Mouse (Mus musculus): ENCODE results near the gene Lpgat1. TPM values are rescaled to one million over a fixed set of nuclear protein-coding genes. Genes with fewer than 3 reads are reported as not detected.

Lpgat1 gene
- polyA plus RNA-seq, 1 experiment from 2014 or later: 26.3 TPM

GRCm38 (mm10) chr1:191792991-191793390 lies 75.4 kb downstream of the Lpgat1 start:
- no peaks in the 10 kb centered on the region for H3K27me3 ChIP-seq (replicated peaks; ENCODE audit: control insufficient read depth, insufficient read depth, low read length)
- no peaks in the 10 kb centered on the region for H3K4me1 ChIP-seq (ENCODE audit: control insufficient read depth, insufficient read depth, low read depth, low read length)
- H3K9ac ChIP-seq (ENCODE audit: low read depth, low read length): no peak overlapping the region
- peaks cover 4% of the 10 kb centered on the region for H3K9me3 ChIP-seq (ENCODE audit: control insufficient read depth, low read length)
- H3K27ac ChIP-seq (ENCODE audit: low read depth, low read length): no peak overlapping the region
- no peaks in the 10 kb centered on the region for H3K36me3 ChIP-seq (ENCODE audit: control insufficient read depth, insufficient read depth, low read length)
- WGBS: 72% methylated on average over 8 of the region's 8 CpGs
- no peak overlapping the region for H3K4me2 ChIP-seq (ENCODE audit: low read length)
- ATAC-seq: no peak
- no peak overlapping the region for H3K4me3 ChIP-seq (ENCODE audit: low read length)

GRCm38 (mm10) chr1:191793888-191794532 lies 76.4 kb downstream of the Lpgat1 start:
- Histone ChIP-seq H3K4me2 (ENCODE audit: low read length) (no peak overlapping the region), H3K4me1 (ENCODE audit: control insufficient read depth, insufficient read depth, low read depth, low read length) (no peaks in the 10 kb centered on the region), H3K9ac (ENCODE audit: low read depth, low read length) (no peak overlapping the region), H3K27me3 (replicated peaks; ENCODE audit: control insufficient read depth, insufficient read depth, low read length) (no peaks in the 10 kb centered on the region), H3K36me3 (ENCODE audit: control insufficient read depth, insufficient read depth, low read length) (no peaks in the 10 kb centered on the region), H3K4me3 (ENCODE audit: low read length) (no peak overlapping the region), H3K9me3 (ENCODE audit: control insufficient read depth, low read length) (peaks cover 4% of the 10 kb centered on the region), H3K27ac (ENCODE audit: low read depth, low read length) (no peak overlapping the region)
- no peak for ATAC-seq
- WGBS: 88% methylated on average over 7 of the region's 7 CpGs

GRCm38 (mm10) chr1:191796238-191796896 lies 78.7 kb downstream of the Lpgat1 start:
- ATAC-seq: no peak
- Histone ChIP-seq H3K4me1 (ENCODE audit: control insufficient read depth, insufficient read depth, low read depth, low read length) (no peaks in the 10 kb centered on the region), H3K36me3 (ENCODE audit: control insufficient read depth, insufficient read depth, low read length) (no peaks in the 10 kb centered on the region), H3K27me3 (replicated peaks; ENCODE audit: control insufficient read depth, insufficient read depth, low read length) (no peaks in the 10 kb centered on the region), H3K27ac (ENCODE audit: low read depth, low read length) (no peak overlapping the region), H3K9me3 (ENCODE audit: control insufficient read depth, low read length) (no peaks in the 10 kb centered on the region), H3K9ac (ENCODE audit: low read depth, low read length) (no peak overlapping the region), H3K4me2 (ENCODE audit: low read length) (no peak overlapping the region), H3K4me3 (ENCODE audit: low read length) (no peak overlapping the region)
- WGBS: 83% methylated on average over 4 of the region's 4 CpGs

- H3K9ac ChIP-seq (ENCODE audit: low read depth, low read length): no peak overlapping the region
- H3K27me3 ChIP-seq (replicated peaks; ENCODE audit: control insufficient read depth, insufficient read depth, low read length): no peaks in the 10 kb centered on the region
- no peak overlapping the region for H3K4me2 ChIP-seq (ENCODE audit: low read length)
- no peaks in the 10 kb centered on the region for H3K36me3 ChIP-seq (ENCODE audit: control insufficient read depth, insufficient read depth, low read length)
- H3K27ac ChIP-seq (ENCODE audit: low read depth, low read length): no peak overlapping the region
- no peaks in the 10 kb centered on the region for H3K9me3 ChIP-seq (ENCODE audit: control insufficient read depth, low read length)
- H3K4me3 ChIP-seq (ENCODE audit: low read length): no peak overlapping the region
- H3K4me1 ChIP-seq (ENCODE audit: control insufficient read depth, insufficient read depth, low read depth, low read length): no peaks in the 10 kb centered on the region
- WGBS: 64% methylated on average over 9 of the region's 9 CpGs
- no peak for ATAC-seq
These were observed 84.6 kb downstream of the Lpgat1 start for GRCm38 (mm10) chr1:191802093-191802819.

GRCm38 (mm10) chr1:191802820-191803655 lies 85.4 kb downstream of the Lpgat1 start:
- no peaks in the 10 kb centered on the region for H3K9me3 ChIP-seq (ENCODE audit: control insufficient read depth, low read length)
- H3K4me3 ChIP-seq (ENCODE audit: low read length): no peak overlapping the region
- H3K9ac ChIP-seq (ENCODE audit: low read depth, low read length): no peak overlapping the region
- H3K36me3 ChIP-seq (ENCODE audit: control insufficient read depth, insufficient read depth, low read length): no peaks in the 10 kb centered on the region
- no peak for ATAC-seq
- H3K27me3 ChIP-seq (replicated peaks; ENCODE audit: control insufficient read depth, insufficient read depth, low read length): no peaks in the 10 kb centered on the region
- no peak overlapping the region for H3K27ac ChIP-seq (ENCODE audit: low read depth, low read length)
- no peaks in the 10 kb centered on the region for H3K4me1 ChIP-seq (ENCODE audit: control insufficient read depth, insufficient read depth, low read depth, low read length)
- H3K4me2 ChIP-seq (ENCODE audit: low read length): no peak overlapping the region
- 66% methylated on average over 10 of the region's 10 CpGs for WGBS

GRCm38 (mm10) chr1:191804747-191805146 lies 87.1 kb downstream of the Lpgat1 start:
- no peak overlapping the region for H3K4me3 ChIP-seq (ENCODE audit: low read length)
- no peak overlapping the region for H3K4me2 ChIP-seq (ENCODE audit: low read length)
- H3K9ac ChIP-seq (ENCODE audit: low read depth, low read length): no peak overlapping the region
- no peak for ATAC-seq
- 87% methylated on average over 5 of the region's 5 CpGs for WGBS
- no peaks in the 10 kb centered on the region for H3K4me1 ChIP-seq (ENCODE audit: control insufficient read depth, insufficient read depth, low read depth, low read length)
- no peaks in the 10 kb centered on the region for H3K36me3 ChIP-seq (ENCODE audit: control insufficient read depth, insufficient read depth, low read length)
- no peaks in the 10 kb centered on the region for H3K9me3 ChIP-seq (ENCODE audit: control insufficient read depth, low read length)
- no peaks in the 10 kb centered on the region for H3K27me3 ChIP-seq (replicated peaks; ENCODE audit: control insufficient read depth, insufficient read depth, low read length)
- H3K27ac ChIP-seq (ENCODE audit: low read depth, low read length): no peak overlapping the region

GRCm38 (mm10) chr1:191805788-191806187 lies 88.2 kb downstream of the Lpgat1 start:
- Histone ChIP-seq H3K27me3 (replicated peaks; ENCODE audit: control insufficient read depth, insufficient read depth, low read length) (no peaks in the 10 kb centered on the region), H3K4me1 (ENCODE audit: control insufficient read depth, insufficient read depth, low read depth, low read length) (no peaks in the 10 kb centered on the region), H3K9ac (ENCODE audit: low read depth, low read length) (no peak overlapping the region), H3K4me2 (ENCODE audit: low read length) (no peak overlapping the region), H3K9me3 (ENCODE audit: control insufficient read depth, low read length) (no peaks in the 10 kb centered on the region), H3K4me3 (ENCODE audit: low read length) (no peak overlapping the region), H3K27ac (ENCODE audit: low read depth, low read length) (no peak overlapping the region), H3K36me3 (ENCODE audit: control insufficient read depth, insufficient read depth, low read length) (no peaks in the 10 kb centered on the region)
- ATAC-seq: no peak
- WGBS: 78% methylated on average over 6 of the region's 6 CpGs

GRCm38 (mm10) chr1:191806740-191807139 lies 89.1 kb downstream of the Lpgat1 start:
- Histone ChIP-seq H3K9ac (ENCODE audit: low read depth, low read length) (no peak overlapping the region), H3K27ac (ENCODE audit: low read depth, low read length) (no peak overlapping the region), H3K4me1 (ENCODE audit: control insufficient read depth, insufficient read depth, low read depth, low read length) (no peaks in the 10 kb centered on the region), H3K27me3 (replicated peaks; ENCODE audit: control insufficient read depth, insufficient read depth, low read length) (no peaks in the 10 kb centered on the region), H3K4me3 (ENCODE audit: low read length) (no peak overlapping the region), H3K36me3 (ENCODE audit: control insufficient read depth, insufficient read depth, low read length) (no peaks in the 10 kb centered on the region), H3K4me2 (ENCODE audit: low read length) (no peak overlapping the region), H3K9me3 (ENCODE audit: control insufficient read depth, low read length) (no peaks in the 10 kb centered on the region)
- WGBS: 96% methylated on average over 4 of the region's 4 CpGs
- ATAC-seq: no peak

- no peaks in the 10 kb centered on the region for H3K9me3 ChIP-seq (ENCODE audit: control insufficient read depth, low read length)
- H3K4me3 ChIP-seq (ENCODE audit: low read length): no peak overlapping the region
- H3K36me3 ChIP-seq (ENCODE audit: control insufficient read depth, insufficient read depth, low read length): no peaks in the 10 kb centered on the region
- no peak for ATAC-seq
- no peaks in the 10 kb centered on the region for H3K4me1 ChIP-seq (ENCODE audit: control insufficient read depth, insufficient read depth, low read depth, low read length)
- no peak overlapping the region for H3K4me2 ChIP-seq (ENCODE audit: low read length)
- H3K27me3 ChIP-seq (replicated peaks; ENCODE audit: control insufficient read depth, insufficient read depth, low read length): no peaks in the 10 kb centered on the region
- no peak overlapping the region for H3K9ac ChIP-seq (ENCODE audit: low read depth, low read length)
- H3K27ac ChIP-seq (ENCODE audit: low read depth, low read length): no peak overlapping the region
- 88% methylated on average over 7 of the region's 7 CpGs for WGBS
These were observed 90.3 kb downstream of the Lpgat1 start for GRCm38 (mm10) chr1:191807979-191808378.
